Mouse (Mus musculus) liver, embryonic 14.5 days (tissue): ENCODE results near the gene Igsf21. TPM values are rescaled to one million over a fixed set of nuclear protein-coding genes. Genes with fewer than 3 reads are reported as not detected.

Experiments
- ATAC-seq: fragments of 200-750 bp; cut with Nextera tagmentation; 2 replicates; pipeline ENCODE4 v1.8.0; 2017; ENCODE audit warnings: moderate number of reproducible peaks, mild to moderate bottlenecking, moderate library complexity; ENCODE audit not compliant: insufficient read depth
- DNase-seq, 3 experiments: peaks; one replicate each; pipeline ENCODE4 v3.0.0-alpha.2; 2012 to 2013; ENCODE audit warnings: low read depth in 3 of 3, low spot score in 3 of 3
- H3K27ac ChIP-seq: fragments of 300-500 bp; sonication (generic); 2 replicates; pipeline ENCODE4 v1.5.1; 2014; ENCODE audit warnings: moderate library complexity, mild to moderate bottlenecking, control low read depth, inconsistent platforms
- H3K27me3 ChIP-seq: fragments of 300-500 bp; sonication (generic); 2 replicates; pipeline ENCODE4 v1.6.1; 2014; ENCODE audit warnings: mild to moderate bottlenecking, low read length, moderate library complexity; ENCODE audit not compliant: control insufficient read depth, insufficient read depth
- H3K36me3 ChIP-seq: fragments of 300-500 bp; sonication (generic); replicated peaks from 2 replicates; pipeline ENCODE4 v1.6.1; 2014; ENCODE audit warnings: low read depth; ENCODE audit not compliant: control insufficient read depth, insufficient read depth
- H3K4me1 ChIP-seq, 2 experiments: fragments of 200-500 bp in 1 of 2; fragments of 300-500 bp in 1 of 2; sonication (generic) in 1 of 2; replicated peaks; 2 replicates each; pipeline ENCODE4 v1.6.1; 2012 to 2014; ENCODE audit warnings: antibody characterized with exemption in 1 of 2, inconsistent platforms in 1 of 2, low read length in 1 of 2; ENCODE audit not compliant: control insufficient read depth in 2 of 2, insufficient read depth in 2 of 2
- H3K4me2 ChIP-seq: fragments of 300-500 bp; sonication (generic); 2 replicates; pipeline ENCODE4 v1.6.1; 2014; ENCODE audit warnings: low read depth, mild to moderate bottlenecking, control low read depth, moderate library complexity
- H3K4me3 ChIP-seq, 2 experiments: fragments of 200-500 bp in 1 of 2; fragments of 300-500 bp in 1 of 2; sonication (generic) in 1 of 2; 2 replicates each; pipeline ENCODE4 v1.5.1; 2012 to 2014; ENCODE audit warnings: low read depth in 2 of 2, low read length in 2 of 2, mild to moderate bottlenecking in 2 of 2, control low read depth in 1 of 2, inconsistent platforms in 1 of 2, moderate library complexity in 1 of 2; ENCODE audit not compliant: insufficient read depth in 1 of 2
- H3K9ac ChIP-seq: fragments of 300-500 bp; sonication (generic); replicated peaks from 2 replicates; pipeline ENCODE4 v1.6.1; 2014; ENCODE audit warnings: mild to moderate bottlenecking, control low read depth, moderate library complexity
- H3K9me3 ChIP-seq: fragments of 300-500 bp; sonication (generic); 2 replicates; pipeline ENCODE4 v1.6.1; 2016; ENCODE audit warnings: low read length, mixed read lengths; ENCODE audit not compliant: control insufficient read depth
- CTCF ChIP-seq: IDR thresholded peaks from 2 replicates; pipeline ENCODE4 v1.5.1; 2016; ENCODE audit warnings: antibody characterized with exemption, low read depth, control low read depth
- EP300 ChIP-seq: IDR thresholded peaks from 2 replicates; pipeline ENCODE4 v1.6.1; 2016; ENCODE audit warnings: antibody characterized with exemption, low read depth
- WGBS: fragments of 180-500 bp; shearing (Covaris S2); extraction: QIAGEN DNeasy Blood & Tissue Kit; methylation state at CpG from one replicate; pipeline ENCODE4 v1.1.7; 2014; ENCODE audit not compliant: insufficient replicate concordance; 5-methylcytosine and 5-hydroxymethylcytosine counted together
- polyA plus RNA-seq, 2 experiments: library from polyadenylated mRNA; depleted of rRNA in 1 of 2; stranded (reverse) in 1 of 2; unstranded in 1 of 2; fragments of >200 nt; fragmentation: Nextera tagmentation in 1 of 2; extraction: Ambion mirVana in 1 of 2; gene quantifications; 2 replicates each; pipeline versions ENCODE4 v1.2.1 to v1.2.3; 2012 to 2014

Igsf21 gene
- polyA plus RNA-seq, 2 experiments = 0.18 TPM; not detected in 1

GRCm38 (mm10) chr4:140245286-140246179 is 1.1 kb downstream of the Igsf21 start:
- Histone ChIP-seq H3K4me2 (no peak overlapping the region), H3K4me3 (no peak overlapping the region), H3K27me3 (peaks cover 55% of the 10 kb centered on the region), H3K9ac (no peak overlapping the region), H3K36me3 (no peaks in the 10 kb centered on the region), H3K4me1 (no peaks in the 10 kb centered on the region), H3K27ac (no peak overlapping the region), H3K9me3 (no peaks in the 10 kb centered on the region)
- no peak for TF ChIP-seq CTCF
- no peak for TF ChIP-seq EP300
- DNase-seq = no peak
- 4% methylated on average over 23 of the region's 23 CpGs for WGBS
- no peak for ATAC-seq

DNA sequence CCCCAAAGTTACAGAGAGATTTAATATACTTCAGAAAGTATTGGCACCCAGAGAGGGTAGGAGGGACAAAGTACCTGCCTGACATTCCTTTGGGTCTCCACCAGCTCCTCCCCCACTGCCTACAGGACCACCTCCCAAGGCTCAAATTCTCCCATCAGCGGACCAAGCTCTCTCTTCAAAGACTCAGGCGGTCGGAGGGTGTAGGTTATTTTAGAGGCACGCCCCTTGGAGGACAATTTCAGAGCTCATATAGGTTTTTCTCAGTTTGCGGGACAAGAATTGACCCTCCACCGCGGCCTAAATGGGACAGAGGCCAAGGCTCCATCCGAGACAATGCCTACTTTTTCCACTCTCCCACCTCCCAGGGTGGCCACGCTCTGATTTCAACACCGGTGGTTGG is 1.7 kb downstream of the Igsf21 start:
- Histone ChIP-seq H3K4me2 (no peak overlapping the region), H3K9me3 (no peaks in the 10 kb centered on the region), H3K4me3 (no peak overlapping the region), H3K4me1 (no peaks in the 10 kb centered on the region), H3K27me3 (peaks cover 55% of the 10 kb centered on the region), H3K9ac (no peak overlapping the region), H3K27ac (no peak overlapping the region), H3K36me3 (no peaks in the 10 kb centered on the region)
- WGBS = 5% methylated on average over 10 of the region's 10 CpGs
- no peak for DNase-seq
- ATAC-seq = no peak
- TF ChIP-seq EP300 (no peak), CTCF (no peak)

GRCm38 (mm10) chr4:140244161-140244813 is 2.3 kb downstream of the Igsf21 start:
- DNase-seq (no peak), ATAC-seq (no peak)
- TF ChIP-seq EP300 (no peak), CTCF (no peak)
- no peaks in the 10 kb centered on the region for H3K36me3 ChIP-seq
- H3K4me1 ChIP-seq = no peaks in the 10 kb centered on the region
- H3K27me3 ChIP-seq = peaks cover 55% of the 10 kb centered on the region
- WGBS = 4% methylated on average over 40 of the region's 40 CpGs
- H3K4me3 ChIP-seq = no peak overlapping the region
- no peaks in the 10 kb centered on the region for H3K9me3 ChIP-seq
- H3K4me2 ChIP-seq = no peak overlapping the region
- no peak overlapping the region for H3K27ac ChIP-seq
- H3K9ac ChIP-seq = no peak overlapping the region

DNA sequence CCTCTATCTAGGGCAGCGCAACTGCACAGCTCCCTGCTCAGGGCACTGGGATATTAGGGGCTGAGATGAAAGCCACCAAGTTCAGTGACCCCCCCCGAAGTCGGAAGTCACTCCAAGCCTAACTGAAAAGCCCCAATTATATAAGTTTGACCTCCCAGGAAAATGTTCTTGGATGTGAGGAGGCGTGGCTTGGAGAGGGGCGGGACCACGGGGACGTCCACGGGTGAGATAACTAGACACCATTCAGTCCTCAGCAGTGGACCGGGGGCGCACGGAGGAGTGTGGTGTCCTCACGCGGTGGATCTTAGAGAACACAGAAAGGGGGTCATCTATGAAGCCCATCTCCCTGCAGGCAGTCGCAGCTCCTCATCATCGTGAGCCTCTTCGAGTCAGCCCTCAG is 3.4 kb downstream of the Igsf21 start:
- Histone ChIP-seq H3K4me2 (no peak overlapping the region), H3K27ac (no peak overlapping the region), H3K36me3 (no peaks in the 10 kb centered on the region), H3K27me3 (peaks cover 51% of the 10 kb centered on the region), H3K4me3 (no peak overlapping the region), H3K9ac (no peak overlapping the region), H3K4me1 (no peaks in the 10 kb centered on the region), H3K9me3 (no peaks in the 10 kb centered on the region)
- ATAC-seq = no peak
- DNase-seq = no peak
- TF ChIP-seq EP300 (no peak), CTCF (no peak)
- WGBS = 14% methylated on average over 16 of the region's 16 CpGs

GRCm38 (mm10) chr4:140242291-140242690 is 4.3 kb downstream of the Igsf21 start:
- WGBS = 17% methylated on average over 1 of the region's 1 CpGs
- H3K4me3 ChIP-seq = no peak overlapping the region
- ATAC-seq (no peak), DNase-seq (no peak)
- no peak overlapping the region for H3K9ac ChIP-seq
- no peak overlapping the region for H3K4me2 ChIP-seq
- H3K36me3 ChIP-seq = no peaks in the 10 kb centered on the region
- no peaks in the 10 kb centered on the region for H3K9me3 ChIP-seq
- TF ChIP-seq CTCF (no peak), EP300 (no peak)
- H3K27ac ChIP-seq = no peak overlapping the region
- no peaks in the 10 kb centered on the region for H3K4me1 ChIP-seq
- H3K27me3 ChIP-seq = peaks cover 42% of the 10 kb centered on the region
